Mouse (Mus musculus) forebrain, embryonic 11.5 days (tissue): ENCODE measurements at regions not wholly inside any gene's neighbourhood (a gene's known extent, or its start where the extent isn't known, plus 50 kb on each side); places are given as distances from the start of the nearest gene placed in this dataset.

Experiments
- ATAC-seq: fragments of 200-750 bp; cut with Nextera tagmentation; replicated peaks from 2 replicates; pipeline ENCODE4 v1.8.0; 2017; ENCODE audit warnings: moderate TSS enrichment; ENCODE audit not compliant: low FRiP score
- DNase-seq: peaks from one replicate; pipeline ENCODE4 v3.0.0-alpha.2; 2017; ENCODE audit warnings: low spot score
- H3K27ac ChIP-seq: fragments of 300-500 bp; sonication (generic); 2 replicates; pipeline ENCODE4 v1.5.1; 2014; ENCODE audit warnings: low read depth, low read length
- H3K27me3 ChIP-seq: fragments of 300-500 bp; sonication (generic); 2 replicates; pipeline ENCODE4 v1.6.1; 2014; ENCODE audit warnings: mild to moderate bottlenecking, low read length, mixed read lengths; ENCODE audit not compliant: control insufficient read depth, insufficient read depth
- H3K36me3 ChIP-seq: fragments of 300-500 bp; sonication (generic); 2 replicates; pipeline ENCODE4 v1.6.1; 2014; ENCODE audit warnings: mild to moderate bottlenecking, low read length, moderate library complexity, mixed read lengths; ENCODE audit not compliant: control insufficient read depth, insufficient read depth
- H3K4me1 ChIP-seq: fragments of 300-500 bp; sonication (generic); replicated peaks from 2 replicates; pipeline ENCODE4 v1.6.1; 2014; ENCODE audit warnings: low read length, mixed read lengths; ENCODE audit not compliant: control insufficient read depth, insufficient read depth
- H3K4me2 ChIP-seq: fragments of 300-500 bp; sonication (generic); 2 replicates; pipeline ENCODE4 v1.6.1; 2014; ENCODE audit warnings: low read depth, mild to moderate bottlenecking, low read length, moderate library complexity, mixed read lengths; ENCODE audit not compliant: severe bottlenecking
- H3K4me3 ChIP-seq: fragments of 300-500 bp; sonication (generic); 2 replicates; pipeline ENCODE4 v1.5.1; 2014; ENCODE audit warnings: low read depth, low read length
- H3K9ac ChIP-seq: fragments of 300-500 bp; sonication (generic); 2 replicates; pipeline ENCODE4 v1.6.1; 2014; ENCODE audit warnings: low read length
- H3K9me3 ChIP-seq: fragments of 300-500 bp; sonication (generic); 2 replicates; pipeline ENCODE4 v1.6.1; 2016; ENCODE audit warnings: low read length, mixed read lengths; ENCODE audit not compliant: control insufficient read depth
- WGBS: fragments of 180-500 bp; shearing (Covaris S2); extraction: QIAGEN DNeasy Blood & Tissue Kit; methylation state at CpG from one replicate; pipeline ENCODE4 v1.1.7; 2014; 5-methylcytosine and 5-hydroxymethylcytosine counted together

DNA sequence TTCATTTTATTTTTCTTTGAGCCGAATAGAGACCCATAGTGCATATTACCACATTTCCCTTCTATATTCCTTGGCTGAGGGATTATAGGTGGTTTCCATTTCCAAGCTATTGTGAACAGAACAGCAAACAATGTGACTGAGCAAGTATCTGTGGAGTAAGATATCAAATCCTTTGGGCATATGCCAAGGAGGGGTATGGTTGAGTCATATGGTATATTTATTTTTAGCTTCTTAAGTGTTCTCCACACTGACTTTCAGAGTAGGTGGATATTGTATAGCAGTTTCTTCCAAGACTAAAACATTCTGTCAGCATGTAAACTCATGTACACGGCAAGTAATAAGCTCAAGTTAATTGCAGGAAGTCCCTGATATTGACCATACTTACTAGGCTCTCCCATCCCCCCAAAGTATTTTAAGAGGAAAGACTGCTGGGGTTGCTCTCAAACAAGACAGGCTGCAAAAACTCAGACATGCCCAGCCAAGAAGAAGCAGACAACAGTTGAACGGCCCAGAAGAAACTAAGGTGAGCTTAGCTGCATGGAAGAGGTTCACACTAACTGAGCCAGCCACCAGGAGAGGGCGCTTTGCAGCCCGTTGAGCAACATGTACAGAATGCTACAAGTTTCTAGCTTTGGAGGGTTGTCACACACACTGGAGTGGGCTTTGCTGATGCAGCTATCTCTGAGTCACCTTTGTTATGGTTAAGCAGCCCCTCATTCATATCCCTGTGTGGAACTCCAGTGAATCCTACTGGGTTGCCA lies 63.4 kb upstream of the Galnt5 start:
- DNase-seq: no peak
- H3K9ac ChIP-seq: no peak overlapping the region
- H3K27me3 ChIP-seq: no peaks in the 10 kb centered on the region
- H3K27ac ChIP-seq: no peak overlapping the region
- no peaks in the 10 kb centered on the region for H3K36me3 ChIP-seq
- H3K4me3 ChIP-seq: no peak overlapping the region
- no peak overlapping the region for H3K4me2 ChIP-seq
- H3K4me1 ChIP-seq: no peaks in the 10 kb centered on the region
- no peak for ATAC-seq
- no peaks in the 10 kb centered on the region for H3K9me3 ChIP-seq
- 62% methylated on average over 5 of the region's 5 CpGs for WGBS
